Mouse (Mus musculus) lung, postnatal 0 days (tissue): ENCODE measurements around the gene Stx8.

ENCODE experiments used
- CTCF ChIP-seq: IDR thresholded peaks from 2 replicates; pipeline ENCODE4 v1.5.1; 2016; ENCODE audit warnings: antibody characterized with exemption, mild to moderate bottlenecking
- EP300 ChIP-seq: IDR thresholded peaks from 2 replicates; pipeline ENCODE4 v1.6.1; 2016; ENCODE audit warnings: antibody characterized with exemption, mild to moderate bottlenecking, control low read depth

DNA sequence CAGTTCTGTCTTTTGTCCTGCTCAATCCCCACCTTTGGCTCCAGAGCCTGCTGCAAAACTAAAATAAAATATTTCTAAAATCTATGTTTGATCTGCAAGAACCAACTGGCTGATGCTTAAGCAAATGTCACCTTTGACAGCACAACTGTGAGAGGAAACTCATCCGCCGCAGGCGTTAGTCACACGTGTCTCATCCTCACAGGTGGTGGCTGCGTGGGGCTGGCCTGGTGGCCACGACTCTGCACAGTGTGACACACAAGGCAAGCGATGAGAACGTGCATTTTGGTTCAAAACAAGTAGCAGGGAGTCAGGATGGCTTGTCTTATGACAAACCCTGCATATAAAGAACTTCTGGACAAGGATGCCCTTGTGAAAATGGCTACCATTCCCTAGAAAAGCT is 233.1 kb downstream of the Stx8 start:
- TF ChIP-seq CTCF (no peak), EP300 (no peak)
